In genomic region chr2:166944346-166944745, GRCm38 (mm10) we compare ENCODE assay signal across 16 mouse cellular contexts.
"Had no signal": no experiment of that assay in that cellular context is flagged by ENCODE, and none has a peak within 500 bp of the region (broad histone marks: within the 10 kb centered on the region; RNA-seq: fewer than 3 reads in every experiment).

No protein-coding gene starts in this region.

- DNase-seq: retina, postnatal 1 day; right cerebral cortex, adult 18-20 months; right cerebral cortex, postnatal 14 days; right cerebral cortex, postnatal 25 days; right cerebral cortex, postnatal 4 days; spleen, adult 18-20 months; thymus, adult 18-20 months; thymus, adult 2 months; thymus, postnatal 14 days; thymus, postnatal 25 days; thymus, postnatal 36 days; thymus, postnatal 4 days had no signal

- H3K4me3 ChIP-seq: neural tube, embryonic 13.5 days; neural tube, embryonic 15.5 days; stomach, embryonic 15.5 days had no signal

- H3K27ac ChIP-seq: neural tube, embryonic 13.5 days; neural tube, embryonic 15.5 days; stomach, embryonic 15.5 days; stomach, postnatal 0 days had no signal
